Mouse (Mus musculus) ES-CJ7 (cell line): ENCODE data around the gene D930007J09Rik.

ENCODE experiments used
- DNase-seq: peaks from one replicate; pipeline ENCODE4 v3.0.0; 2011; ENCODE audit warnings: low read depth, low spot score

The D930007J09Rik gene

DNA sequence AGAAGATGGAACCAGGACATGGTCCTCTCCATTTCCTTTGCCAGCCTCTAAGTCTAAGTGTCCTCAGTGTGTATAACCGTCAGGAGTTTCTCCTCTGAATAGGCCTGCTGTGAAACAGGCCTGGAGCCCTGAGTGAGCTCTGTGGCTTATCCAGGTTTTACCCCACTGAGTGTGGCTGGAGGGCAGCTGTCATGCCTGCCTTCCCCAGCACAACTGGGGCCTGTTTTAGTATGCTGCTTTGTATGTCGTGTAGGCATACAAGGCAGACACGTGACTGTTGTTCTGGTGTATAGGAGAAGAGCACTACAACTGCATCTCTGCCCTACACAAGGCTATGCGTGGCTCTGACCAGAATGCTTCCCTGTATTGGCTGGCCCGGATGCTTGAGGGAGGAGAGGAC, 17.3 kb upstream of the D930007J09Rik start:
- DNase-seq: no peak

DNA sequence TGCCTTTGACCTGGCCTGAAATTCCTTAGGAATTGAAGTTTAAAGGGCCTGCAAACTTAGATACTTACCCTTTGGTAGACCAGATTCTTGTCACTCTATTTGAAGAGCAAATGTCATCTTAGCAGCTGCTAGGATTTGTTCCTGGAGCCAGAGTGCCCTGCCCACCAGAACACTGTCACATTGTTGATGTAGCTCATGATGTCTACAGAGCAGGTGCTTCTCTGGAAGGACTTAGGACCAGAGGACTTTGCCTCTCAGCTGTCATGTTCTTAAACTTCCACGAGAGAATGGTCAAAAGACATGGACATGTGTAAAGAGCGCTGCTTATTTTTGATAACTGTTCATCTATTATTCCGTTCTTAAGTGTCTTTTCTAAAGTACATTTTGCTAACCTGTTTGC, 16.6 kb upstream of the D930007J09Rik start:
- DNase-seq: no peak

DNA sequence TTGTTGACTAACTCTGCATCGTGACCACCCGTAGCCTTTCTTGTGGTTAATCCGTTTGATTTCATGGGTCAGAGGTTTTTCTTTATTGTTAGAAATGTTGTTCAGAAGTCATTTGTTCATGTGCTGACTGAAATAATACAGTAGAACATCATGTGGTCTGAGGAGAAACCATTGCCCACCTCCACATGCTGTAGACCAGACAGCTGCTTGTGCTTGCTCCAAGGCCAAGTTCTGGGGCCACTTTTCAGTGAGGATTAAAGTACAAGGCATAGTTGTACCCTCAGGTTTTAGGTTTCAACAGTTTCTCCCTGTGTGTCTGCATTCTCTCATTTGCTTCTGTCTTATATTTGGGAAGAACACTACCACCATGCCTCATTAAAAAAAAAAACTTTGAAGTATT, 5.0 kb upstream of the D930007J09Rik start:
- DNase-seq: no peak

DNA sequence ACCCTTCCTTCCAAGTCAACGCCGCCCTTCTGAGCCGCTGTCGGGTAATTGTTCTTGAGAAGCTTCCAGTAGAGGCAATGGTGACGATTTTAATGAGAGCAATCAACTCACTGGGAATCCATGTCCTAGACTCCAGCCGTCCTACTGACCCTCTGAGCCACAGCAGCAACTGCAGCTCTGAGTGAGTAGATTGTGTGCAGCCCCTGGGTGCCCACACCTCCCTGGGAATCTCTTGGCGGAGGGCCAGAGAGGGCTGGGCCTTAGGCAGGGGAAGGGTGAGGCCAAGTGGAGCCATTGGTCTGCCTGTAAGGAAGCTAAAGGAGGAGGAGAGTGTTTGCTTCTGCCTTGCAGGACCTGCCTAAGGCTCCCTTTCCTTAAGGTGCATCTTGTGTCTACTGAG, 4.2 kb upstream of the D930007J09Rik start:
- DNase-seq: peak; percentile 61

DNA sequence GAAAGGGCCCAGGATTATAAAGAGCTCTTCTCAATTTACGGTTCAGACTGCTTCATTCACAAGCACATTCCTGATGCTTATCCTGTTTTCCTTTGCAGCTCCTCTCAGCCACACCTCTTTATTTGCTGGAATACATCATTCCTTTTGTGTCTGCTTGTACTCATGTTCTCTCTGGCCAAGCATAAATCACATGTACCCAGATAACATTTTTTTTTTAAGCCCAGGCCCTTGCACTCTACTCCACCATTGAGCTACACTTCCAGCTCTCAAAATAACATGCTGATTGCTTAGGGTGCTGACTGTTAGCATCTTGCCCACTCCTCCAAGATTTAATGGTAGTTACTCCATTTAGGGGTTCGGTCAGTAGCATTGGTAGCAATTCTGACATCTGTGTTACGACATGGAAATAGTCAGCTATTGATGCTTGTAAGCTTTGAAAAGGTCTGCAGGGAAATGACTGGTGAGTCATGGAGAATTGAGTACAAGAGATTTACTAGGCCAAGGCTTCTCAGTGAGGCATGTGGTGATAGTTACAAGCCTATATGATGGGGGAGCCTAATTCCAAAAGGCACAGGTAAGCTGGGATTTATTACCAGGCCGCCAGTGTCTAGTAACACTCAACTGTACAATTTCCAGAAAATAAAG, 1.2 kb upstream of the D930007J09Rik start:
- no peak for DNase-seq

DNA sequence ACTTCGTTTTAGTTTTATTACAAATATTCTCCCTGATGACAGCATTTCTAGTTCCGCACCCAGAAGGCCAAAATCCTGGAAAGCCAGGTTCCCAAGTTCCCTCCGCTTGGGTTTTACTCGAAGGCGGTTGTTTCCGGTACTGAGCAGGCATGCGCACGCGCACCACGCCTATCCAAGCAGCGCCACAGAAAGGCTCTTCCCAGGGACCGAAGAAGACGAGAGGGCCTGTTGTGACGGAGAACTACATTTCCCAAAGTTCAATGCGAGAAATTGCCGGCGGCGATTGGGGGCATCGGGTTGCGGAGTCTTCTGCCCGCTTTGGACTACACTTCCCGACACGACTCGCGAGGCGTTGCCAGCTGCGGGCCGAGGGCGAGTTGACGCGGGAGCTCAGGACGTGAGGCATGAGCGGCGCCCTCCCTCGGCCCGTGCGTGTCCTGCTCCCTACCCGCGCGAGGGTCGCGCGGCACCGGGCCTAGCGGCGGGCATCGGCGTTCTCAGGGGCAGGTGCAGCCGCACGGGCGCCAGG, 892 bp downstream of the D930007J09Rik start, which contains the start of gene Wrnip1:
TSS of gene Wrnip1 (plus strand) at position 346 of the 529 bp plus-strand sequence.
- DNase-seq: peak; percentile 99

DNA sequence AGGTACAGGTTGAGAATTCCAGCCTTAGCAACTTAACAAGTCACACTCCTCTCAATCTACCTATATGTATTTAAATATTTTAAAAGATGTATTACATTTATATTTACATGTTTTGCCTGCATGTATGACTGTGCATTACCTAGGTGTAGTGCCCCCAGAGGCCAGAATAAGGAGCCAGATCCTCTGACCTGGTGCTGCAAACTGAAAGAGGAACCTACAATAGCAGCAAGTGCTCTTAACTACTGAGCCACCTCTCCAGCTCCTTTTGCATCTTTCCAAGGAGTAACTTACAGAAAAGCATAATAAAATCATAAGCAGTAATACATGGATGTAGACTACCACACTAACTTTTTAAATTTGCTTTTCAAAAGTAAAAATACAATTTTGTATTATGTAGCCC, 1.8 kb downstream of the D930007J09Rik start:
- DNase-seq: peak; percentile 34

DNA sequence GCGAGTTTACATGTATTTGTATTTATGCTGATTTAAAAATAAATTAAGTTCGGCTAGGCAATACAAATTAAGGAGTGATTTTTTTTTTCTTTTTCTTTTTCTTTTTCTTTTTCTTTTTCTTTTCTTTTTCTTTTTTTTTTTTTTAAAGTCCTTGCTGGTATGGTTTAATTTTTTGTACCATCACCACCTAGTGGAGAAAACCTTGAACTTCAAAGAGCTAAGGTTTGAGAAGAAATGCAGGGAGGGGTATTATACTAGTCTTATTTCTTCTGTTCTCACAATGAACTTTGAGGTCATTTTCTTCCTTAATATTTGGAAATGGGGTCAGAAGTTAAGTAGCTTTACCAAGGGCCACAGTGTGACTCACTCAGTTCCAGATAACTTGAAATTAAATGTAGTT, 3.5 kb downstream of the D930007J09Rik start:
- DNase-seq: peak; percentile 19

DNA sequence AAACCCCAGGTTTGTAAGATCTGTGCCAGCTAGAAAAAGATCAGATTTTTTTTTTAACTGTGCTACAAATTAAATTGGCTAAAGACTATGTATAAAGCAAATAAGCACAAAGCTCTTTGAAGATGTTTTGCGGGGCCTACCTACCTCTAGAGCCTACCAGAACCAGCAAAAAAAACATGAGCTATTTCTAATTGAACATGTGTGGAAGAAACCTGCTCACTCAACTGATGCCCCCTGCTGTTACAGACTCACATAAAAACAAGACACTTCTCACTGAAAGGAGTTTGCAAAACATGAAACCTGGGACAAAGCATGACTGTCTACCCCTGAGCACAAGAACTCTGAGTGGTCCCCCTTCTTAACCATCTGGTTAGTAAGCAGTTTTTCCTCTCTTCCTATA, 5.6 kb downstream of the D930007J09Rik start:
- DNase-seq: no peak

DNA sequence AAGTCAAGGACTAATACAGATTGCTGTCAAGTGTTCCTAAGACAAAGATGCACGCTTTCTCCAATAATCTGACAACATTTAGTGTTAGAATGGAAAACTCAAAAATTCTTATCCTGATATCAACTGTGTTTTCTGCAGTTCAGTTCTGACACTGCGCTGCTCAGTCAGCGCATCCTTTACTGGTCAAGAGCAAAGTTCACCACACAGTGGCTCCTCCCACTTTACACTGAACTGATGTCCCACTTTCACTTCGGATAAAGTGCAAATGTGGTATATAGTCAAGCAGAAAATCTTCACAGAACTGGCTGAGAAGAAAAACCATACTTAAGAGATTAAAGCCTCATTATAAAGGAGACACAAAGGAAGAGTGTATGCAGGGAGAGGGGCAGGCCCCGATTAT, 7.5 kb downstream of the D930007J09Rik start:
- DNase-seq: no peak

DNA sequence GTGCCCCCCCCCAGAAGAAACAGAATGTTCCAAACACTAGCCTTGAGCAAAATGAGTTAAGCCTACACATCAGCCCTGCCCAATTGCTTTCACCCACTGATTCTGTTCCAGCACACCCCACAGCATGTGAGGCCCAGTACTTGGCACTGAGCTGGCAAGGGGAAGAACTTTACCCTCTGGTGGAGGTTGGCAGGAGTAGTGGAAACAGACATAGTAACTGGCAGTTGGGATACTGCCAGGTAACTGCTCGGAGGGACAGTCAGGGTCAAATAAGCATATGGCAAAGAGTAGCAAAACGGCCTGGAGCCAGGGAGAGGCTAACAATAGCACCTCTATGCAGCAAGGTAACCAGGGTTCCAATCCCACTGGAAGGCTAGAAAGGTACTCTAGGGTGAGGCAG, 8.0 kb downstream of the D930007J09Rik start:
- no peak for DNase-seq

DNA sequence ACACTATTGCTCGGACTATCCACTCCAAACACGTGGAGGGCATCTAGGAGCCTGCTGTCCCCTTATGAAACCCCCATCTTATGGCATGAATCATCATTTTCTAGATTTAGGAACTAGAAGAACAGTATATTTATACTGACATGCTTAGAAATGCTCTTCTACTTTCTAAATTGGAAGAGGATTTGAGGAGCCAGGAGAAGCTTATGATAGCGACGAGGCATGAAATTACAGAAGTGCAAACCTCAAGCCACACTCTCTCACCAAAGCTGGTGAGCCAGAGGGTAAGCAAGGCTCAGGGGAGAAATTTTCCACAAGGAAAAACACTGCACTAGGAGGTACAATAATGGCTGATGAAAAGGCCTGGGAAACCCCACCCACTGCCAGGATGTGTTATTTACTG, 12.9 kb downstream of the D930007J09Rik start:
- no peak for DNase-seq

DNA sequence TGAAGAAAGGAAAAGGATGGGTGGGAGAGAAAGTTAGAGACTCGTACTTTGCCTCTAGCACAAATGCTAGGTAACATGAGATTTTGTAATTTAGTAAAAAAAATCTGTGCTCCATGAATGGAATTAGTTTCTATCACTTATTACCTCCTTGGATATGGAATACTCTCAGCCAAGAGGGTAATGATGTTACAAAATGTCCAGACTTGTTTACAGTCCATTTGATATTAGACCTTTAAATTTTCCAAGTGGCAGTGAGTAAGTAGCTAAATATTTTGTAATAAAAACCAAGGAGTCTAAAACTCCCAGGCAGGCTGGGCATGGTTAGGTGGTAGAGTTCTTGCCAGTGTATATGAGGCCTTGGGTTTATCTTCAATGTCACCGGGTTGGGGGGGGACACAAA, 15.1 kb downstream of the D930007J09Rik start:
- DNase-seq: no peak

DNA sequence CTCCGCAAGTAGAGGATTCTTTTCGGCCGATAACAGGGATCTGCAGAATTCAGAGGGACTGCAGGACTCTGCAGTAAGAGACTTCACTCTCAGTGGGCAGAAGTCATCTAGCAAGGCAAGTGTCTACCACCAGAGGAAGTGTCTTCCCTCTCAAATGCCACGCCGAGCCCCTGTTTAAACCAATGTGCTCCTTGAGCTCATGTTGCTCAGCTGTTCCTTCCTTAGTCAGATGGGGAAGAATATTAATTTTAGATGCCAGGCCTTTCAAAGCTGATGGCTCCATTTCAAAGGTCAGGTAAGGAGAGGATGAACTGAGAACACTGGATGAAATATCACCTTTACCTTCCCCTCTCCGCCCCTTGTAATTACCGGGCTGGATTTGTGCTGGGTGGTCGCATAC, 18.8 kb downstream of the D930007J09Rik start, which contains the start of gene Mylk4:
TSS of gene Mylk4 (minus strand) at position 139 of the 400 bp plus-strand sequence.
- no peak for DNase-seq

DNA sequence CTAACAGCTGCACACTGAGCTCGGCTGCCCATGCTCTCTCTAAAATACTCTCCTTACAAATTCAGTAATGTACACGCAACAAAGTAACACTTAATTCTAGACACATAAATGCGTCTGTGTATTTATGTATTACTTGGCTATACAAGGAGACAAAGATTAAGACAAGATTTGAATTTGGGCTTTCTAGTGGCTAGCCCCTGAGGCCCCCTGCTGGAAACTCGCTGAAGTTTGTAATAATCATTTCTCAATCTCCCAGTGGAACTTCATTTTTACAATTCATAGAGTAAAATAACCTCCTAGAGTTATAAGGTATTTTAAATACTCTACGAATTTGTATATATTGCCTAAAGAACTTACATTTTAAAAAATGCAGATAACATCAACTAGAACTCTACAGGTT, 19.6 kb downstream of the D930007J09Rik start:
- no peak for DNase-seq

DNA sequence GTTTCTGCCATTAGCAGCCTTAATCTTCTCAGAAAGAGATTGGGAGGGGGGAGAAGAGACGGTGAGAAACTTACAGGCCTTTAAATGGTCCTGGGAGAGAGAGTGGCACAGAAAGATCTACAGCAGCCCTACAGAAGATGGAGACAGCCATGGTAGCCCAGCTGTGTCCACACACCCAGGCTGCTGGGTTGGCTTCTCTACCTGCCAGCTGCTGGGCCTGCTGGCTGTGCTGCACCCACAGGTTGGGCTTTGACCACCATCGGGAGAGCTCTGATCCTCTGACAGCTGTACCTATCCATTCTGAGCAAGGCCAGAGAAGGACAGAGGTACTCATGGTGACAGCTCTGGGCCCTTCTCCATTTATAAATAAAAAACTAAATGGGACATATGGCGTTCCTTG, 23.8 kb downstream of the D930007J09Rik start:
- no peak for DNase-seq

DNA sequence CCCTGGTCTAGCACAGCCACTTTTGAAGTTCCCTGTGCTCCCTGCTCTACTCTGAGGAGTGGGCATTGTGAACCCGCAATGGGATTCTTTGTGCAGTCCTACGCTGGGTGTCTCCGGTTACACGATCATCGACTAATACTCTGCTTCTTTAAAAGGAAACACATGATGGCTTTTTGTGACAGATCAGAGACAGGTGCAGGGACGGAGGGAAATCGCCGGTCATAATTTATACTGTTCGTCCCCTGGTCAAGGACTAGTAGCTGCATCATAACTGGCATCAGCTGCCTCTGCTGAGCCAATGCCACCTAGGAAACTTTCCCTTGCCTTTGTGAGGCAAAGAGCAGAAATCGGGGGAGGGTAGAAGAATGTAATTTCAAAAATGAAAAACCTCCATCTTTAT, 26.3 kb downstream of the D930007J09Rik start:
- DNase-seq: no peak

DNA sequence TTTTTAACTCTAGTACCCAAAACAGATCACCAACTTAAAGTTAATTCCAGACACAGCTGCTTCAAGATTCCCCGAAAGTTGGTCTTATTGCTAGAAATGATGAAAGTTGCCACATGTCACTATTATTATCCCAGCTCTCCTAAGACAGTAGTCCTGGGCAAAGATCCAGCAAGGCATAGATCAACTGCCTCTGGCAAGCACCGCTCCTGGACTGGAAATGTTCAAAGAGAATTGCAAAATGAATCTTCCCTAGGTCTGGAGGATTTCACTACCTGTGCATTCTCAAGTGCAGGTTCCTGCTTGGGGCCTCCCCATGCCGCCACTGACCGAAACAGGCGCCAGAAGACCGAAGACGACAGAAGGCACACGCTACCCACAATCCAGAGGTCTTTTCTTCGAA, 26.8 kb downstream of the D930007J09Rik start:
- no peak for DNase-seq

DNA sequence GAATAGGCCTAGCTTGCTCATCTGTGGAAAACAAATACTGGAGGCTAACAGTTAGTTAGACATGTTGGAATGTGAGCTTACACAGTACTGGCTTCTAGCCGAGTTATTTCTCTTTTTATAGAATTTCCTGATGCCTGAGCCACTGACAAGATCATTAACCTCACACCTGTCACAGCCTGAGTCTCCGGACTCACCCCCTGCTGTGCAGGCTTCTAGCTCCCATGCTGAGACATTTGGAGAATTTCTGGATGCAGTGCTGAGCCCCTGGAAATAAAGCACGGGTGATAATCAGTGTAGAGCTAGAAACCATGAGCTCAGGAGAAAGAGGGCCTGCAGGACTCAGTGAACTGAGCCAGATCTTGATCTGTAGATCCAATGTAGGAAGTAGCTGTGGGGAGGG, 32.7 kb downstream of the D930007J09Rik start:
- DNase-seq: peak; percentile 11

DNA sequence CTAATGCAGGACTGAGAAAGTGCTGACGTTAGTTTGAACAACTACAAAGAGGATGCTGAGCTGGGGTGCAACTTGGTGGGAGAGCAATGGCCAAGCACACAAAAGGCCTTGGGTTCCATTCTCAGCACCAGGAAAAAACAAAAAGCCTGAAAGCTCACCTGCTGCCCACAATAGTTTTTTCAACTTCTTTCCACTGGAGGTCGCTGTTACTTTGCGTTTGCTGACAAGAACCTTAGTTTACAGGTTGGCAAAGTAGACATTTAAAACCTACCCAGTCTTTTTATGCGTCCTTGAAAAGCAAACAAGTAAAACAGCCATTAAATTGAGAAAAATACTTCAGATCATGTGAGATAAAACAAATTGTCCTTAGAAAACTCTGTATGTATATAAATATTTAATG, 34.5 kb downstream of the D930007J09Rik start:
- DNase-seq: peak; percentile 60

DNA sequence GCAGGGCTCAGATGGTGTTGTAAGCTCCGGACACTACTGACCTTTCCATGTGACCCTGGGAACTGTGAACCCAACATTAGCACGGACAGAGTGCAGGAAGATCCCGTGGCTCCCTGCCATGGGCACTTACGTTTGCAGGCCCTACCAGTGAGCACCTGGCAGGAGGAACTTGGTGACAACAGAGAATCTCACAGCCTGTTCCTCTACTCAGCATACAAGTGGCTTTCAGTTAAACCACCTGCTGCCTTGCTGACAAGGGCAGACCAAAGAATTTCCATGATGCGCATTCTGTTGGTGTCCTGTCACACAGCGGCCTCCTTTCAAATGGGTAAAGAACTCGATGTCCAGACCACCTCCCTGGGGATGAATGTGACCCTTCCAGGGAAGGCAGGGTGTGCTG, 38.2 kb downstream of the D930007J09Rik start:
- peak; percentile 42 for DNase-seq

DNA sequence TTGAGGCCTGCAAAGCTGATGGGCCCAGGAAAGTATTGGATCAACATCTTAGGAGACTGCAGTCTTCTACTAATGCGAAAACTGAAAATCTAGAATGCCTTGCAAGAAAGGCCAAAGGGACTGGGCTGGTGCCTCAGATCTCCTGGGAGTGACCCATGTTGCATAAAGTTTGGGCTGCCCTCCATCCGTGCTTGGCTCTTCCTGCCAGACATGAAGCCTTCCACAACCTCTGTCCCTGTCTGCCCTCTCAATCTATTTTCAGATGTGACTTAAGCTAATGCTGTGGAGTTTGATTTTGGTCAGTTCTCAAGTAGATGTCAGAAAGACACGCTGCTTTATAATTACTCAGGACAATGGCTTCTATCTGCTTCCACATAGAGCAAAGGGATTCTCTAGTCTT, 39.5 kb downstream of the D930007J09Rik start:
- DNase-seq: no peak

DNA sequence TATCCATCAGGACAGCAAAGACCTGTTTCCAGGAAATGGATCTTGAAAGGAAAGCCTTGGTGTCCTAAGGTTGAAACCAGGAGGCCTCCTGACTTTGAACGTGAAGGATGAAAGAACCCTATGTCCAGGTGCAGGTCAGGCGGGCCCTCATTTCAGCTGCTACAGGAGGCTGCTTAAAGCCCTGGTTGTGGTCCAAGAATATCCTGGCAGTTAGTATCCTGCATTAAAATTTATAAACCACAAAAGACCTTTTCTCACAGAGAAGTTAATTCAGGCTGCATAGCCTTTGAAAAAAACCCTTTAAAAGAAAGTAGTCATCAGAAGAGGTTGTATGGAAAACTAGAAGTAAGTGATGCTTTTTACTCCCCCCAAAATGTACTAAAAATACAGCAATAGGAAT, 41.9 kb downstream of the D930007J09Rik start:
- DNase-seq: no peak

DNA sequence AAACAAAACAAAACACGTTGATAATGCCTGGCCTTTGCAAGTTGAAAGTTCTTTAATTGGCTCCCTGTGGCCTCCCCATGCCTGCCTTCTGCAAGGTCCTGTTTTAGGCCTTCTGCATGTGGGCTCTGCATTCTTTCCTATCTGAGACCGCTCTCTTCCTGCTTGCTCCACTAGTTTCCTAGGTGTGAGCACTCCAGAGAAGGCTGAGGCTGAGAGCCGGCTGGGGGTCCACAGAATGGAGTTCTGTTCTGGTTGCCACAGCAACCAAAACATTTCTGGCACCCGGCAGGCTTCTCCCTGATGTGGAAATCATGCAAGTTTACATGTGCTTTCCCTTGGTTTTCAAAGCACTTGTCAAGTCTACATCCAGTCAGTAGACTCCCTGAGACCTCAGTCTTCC, 43.6 kb downstream of the D930007J09Rik start:
- DNase-seq: no peak
